7 mouse cellular contexts compared by ENCODE assay signal in the genomic region with DNA sequence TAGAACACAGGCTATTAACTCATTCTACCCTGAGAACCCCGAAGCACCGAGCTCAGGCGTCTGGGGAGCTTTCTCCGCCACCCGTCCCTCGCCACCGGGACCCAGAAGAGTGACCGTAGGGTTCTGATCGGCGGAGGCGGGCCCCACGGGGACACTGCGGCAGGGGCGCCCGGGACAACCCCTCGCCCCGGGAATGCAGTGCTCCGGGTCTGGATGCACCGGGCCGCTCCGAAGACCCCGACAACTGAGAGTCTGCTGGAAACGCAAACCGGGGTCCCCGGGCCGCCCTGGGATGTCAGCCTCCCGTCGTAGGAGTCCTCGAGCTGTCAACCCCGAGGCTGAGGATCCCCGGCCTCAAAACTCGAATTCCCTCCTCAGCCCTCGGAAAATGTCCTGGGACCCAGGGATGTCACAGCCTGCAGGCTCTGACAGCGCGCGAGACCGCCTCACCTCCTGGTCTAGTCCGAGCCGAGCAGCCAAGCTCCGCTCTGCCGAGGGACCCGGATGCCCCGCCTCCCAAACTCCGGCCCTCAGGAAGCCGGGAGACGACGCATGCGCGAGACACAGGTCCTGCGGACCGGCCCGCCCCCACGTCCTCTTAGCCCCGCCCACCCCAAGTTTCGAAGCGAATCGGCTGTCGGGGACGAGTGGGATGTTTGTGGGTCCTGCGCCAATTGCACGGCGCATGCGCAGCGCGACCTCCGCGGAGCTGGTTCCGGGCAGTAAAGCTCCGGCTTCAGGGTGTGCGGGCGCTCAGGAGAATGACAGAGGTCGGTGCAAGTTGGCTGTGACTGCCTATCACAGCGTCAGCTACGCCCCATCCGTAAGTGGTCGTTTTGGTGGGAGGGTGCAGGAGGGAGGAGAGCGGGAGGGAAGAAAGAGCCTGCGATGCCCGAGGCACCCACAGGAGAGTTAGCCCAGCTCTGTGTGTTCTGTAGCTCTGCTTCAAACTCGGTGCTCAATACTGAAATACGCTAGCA. TPM values are rescaled to one million over a fixed set of nuclear protein-coding genes. Genes with fewer than 3 reads are reported as not detected.
DNase-seq lines count a peak whose midpoint lies in the region; ATAC-seq and TF ChIP-seq lines count a peak whose summit lies in the region.

A gene (minus strand): TSS at position 509 of the 980 bp plus-strand sequence.
A gene (plus strand): TSS at position 712 of the 980 bp plus-strand sequence.

- peaks cover 7% of the 10 kb centered on the region for H3K4me1 ChIP-seq in embryonic facial prominence, embryonic 10.5 days
- H3K4me1 ChIP-seq in intestine, postnatal 0 days (replicated peaks; ENCODE audit: control insufficient read depth, insufficient read depth, low read length) = no peaks in the 10 kb centered on the region
- H3K4me1 ChIP-seq in midbrain, embryonic 12.5 days = peaks cover 5% of the 10 kb centered on the region; the same call in 1 of the 2 replicates
- no peaks in the 10 kb centered on the region for H3K4me1 ChIP-seq in small intestine, adult 2 months (ENCODE audit: control insufficient read depth, insufficient read depth, insufficient read length, low read length)

- peak; percentile 90 for TF ChIP-seq POLR2A in small intestine, adult 2 months (IDR thresholded peaks at IDR 0.05; ENCODE audit: low read depth, low read length)

- no peaks in the 10 kb centered on the region for H3K27me3 ChIP-seq in embryonic facial prominence, embryonic 10.5 days (replicated peaks; ENCODE audit: low read depth, poor library complexity, severe bottlenecking)
- no peaks in the 10 kb centered on the region for H3K27me3 ChIP-seq in intestine, postnatal 0 days (replicated peaks; ENCODE audit: control insufficient read depth, insufficient read depth, low read length)
- H3K27me3 ChIP-seq in midbrain, embryonic 12.5 days = no peaks in the 10 kb centered on the region
- H3K27me3 ChIP-seq in small intestine, adult 2 months (ENCODE audit: control insufficient read depth, insufficient read depth, low read length) = no peaks in the 10 kb centered on the region

- intact Hi-C loops in left cerebral cortex, postnatal 4 days (cut with DNase I) = no loop called here

- peak within 1 kb of the TSS; percentile 70 for H3K4me2 ChIP-seq in intestine, postnatal 0 days (replicated peaks; ENCODE audit: low read depth)
- peak within 1 kb of the TSS; percentile 83 for H3K4me2 ChIP-seq in midbrain, embryonic 12.5 days (replicated peaks)

- peaks cover 32% of the 10 kb centered on the region for H3K36me3 ChIP-seq in embryonic facial prominence, embryonic 10.5 days (replicated peaks)
- peaks cover 25% of the 10 kb centered on the region for H3K36me3 ChIP-seq in intestine, postnatal 0 days (ENCODE audit: control insufficient read depth, insufficient read depth)
- peaks cover 27% of the 10 kb centered on the region for H3K36me3 ChIP-seq in midbrain, embryonic 12.5 days
- H3K36me3 ChIP-seq in small intestine, adult 2 months (ENCODE audit: control insufficient read depth, insufficient read depth, low read length) = peaks cover 11% of the 10 kb centered on the region

- H3K27ac ChIP-seq in embryonic facial prominence, embryonic 10.5 days (replicated peaks) = peak within 1 kb of the TSS; percentile 87
- peak within 1 kb of the TSS; percentile 69 for H3K27ac ChIP-seq in intestine, postnatal 0 days (ENCODE audit: low read depth, low read length)
- H3K27ac ChIP-seq in midbrain, embryonic 12.5 days (replicated peaks) = peak within 1 kb of the TSS; percentile 81
- peak within 1 kb of the TSS; percentile 52 for H3K27ac ChIP-seq in small intestine, adult 2 months (ENCODE audit: insufficient read depth, low read depth, low read length)

- H3K9me3 ChIP-seq in embryonic facial prominence, embryonic 10.5 days = no peaks in the 10 kb centered on the region
- no peaks in the 10 kb centered on the region for H3K9me3 ChIP-seq in intestine, postnatal 0 days (ENCODE audit: control insufficient read depth)
- no peaks in the 10 kb centered on the region for H3K9me3 ChIP-seq in midbrain, embryonic 12.5 days

- 0 out of 2 replicates have a peak, but pooled peaks have one; percentile 1 for TF ChIP-seq CTCF in intestine, postnatal 0 days (IDR thresholded peaks at IDR 0.05; ENCODE audit: low read depth)
- TF ChIP-seq CTCF in small intestine, adult 2 months (IDR thresholded peaks at IDR 0.05; ENCODE audit: extremely low read depth, insufficient read length, insufficient replicate concordance, low read depth, low read length) = no peak

- WGBS in embryonic facial prominence, embryonic 10.5 days = under 1% methylated on average over 81 of the region's 81 CpGs
- under 1% methylated on average over 81 of the region's 81 CpGs for WGBS in intestine, postnatal 0 days
- WGBS in midbrain, embryonic 12.5 days = under 1% methylated on average over 81 of the region's 81 CpGs
- WGBS in small intestine, adult 2 months = under 1% methylated on average over 81 of the region's 81 CpGs

- peak within 1 kb of the TSS; percentile 80 for H3K9ac ChIP-seq in intestine, postnatal 0 days (ENCODE audit: low read depth, low read length)
- peak within 1 kb of the TSS; percentile 93 for H3K9ac ChIP-seq in midbrain, embryonic 12.5 days (replicated peaks)

- ATAC-seq in intestine, postnatal 0 days = peak; percentile 99
- peak; percentile 99 for ATAC-seq in midbrain, embryonic 12.5 days (ENCODE audit: low FRiP score, low read depth)

- H3K4me3 ChIP-seq in embryonic facial prominence, embryonic 10.5 days = peak within 1 kb of the TSS; percentile 91
- peak within 1 kb of the TSS; percentile 79 for H3K4me3 ChIP-seq in intestine, postnatal 0 days (ENCODE audit: low read depth, low read length)
- peak within 1 kb of the TSS; percentile 85 for H3K4me3 ChIP-seq in midbrain, embryonic 12.5 days
- H3K4me3 ChIP-seq in small intestine, adult 2 months (ENCODE audit: low read depth, low read length) = peak within 1 kb of the TSS; percentile 93

- peak; percentile 99 for DNase-seq in adrenal gland, postnatal 10 days
- peak; percentile 100 for DNase-seq in embryonic facial prominence, embryonic 10.5 days (ENCODE audit: low spot score)
- DNase-seq in gonadal fat pad, adult 2 months (ENCODE audit: low read depth) = peak; percentile 49
- DNase-seq in left cerebral cortex, postnatal 4 days = peak; percentile 100

RNA-seq across cellular contexts. Expression of the first gene that starts in this region (rescaled TPM):
- total RNA-seq in adrenal gland, postnatal 10 days (2021) = 10 to 100 TPM; 24.0 to 29.2 TPM
- polyA plus RNA-seq in embryonic facial prominence, embryonic 10.5 days (2016; fragmentation: Nextera tagmentation; extraction: Ambion mirVana) = 14.6 and 15.2 TPM in 2 replicates
- polyA plus RNA-seq in gonadal fat pad, adult 2 months (2012; rRNA removed) = 21.5 and 23.5 TPM in 2 replicates
- 6.8 and 7.0 TPM in 2 replicates for polyA plus RNA-seq in intestine, postnatal 0 days (2015; fragmentation: Nextera tagmentation; extraction: Ambion mirVana)
- total RNA-seq in left cerebral cortex, postnatal 4 days (2021) = 10 to 100 TPM; 53.9 to 54.7 TPM
- 22.0 and 23.3 TPM in 2 replicates for polyA plus RNA-seq in midbrain, embryonic 12.5 days (2016; fragmentation: Nextera tagmentation; extraction: Ambion mirVana)
- polyA plus RNA-seq in small intestine, adult 2 months (2012; rRNA removed) = 4.8 and 9.6 TPM in 2 replicates

RNA-seq across cellular contexts. Expression of the second gene that starts in this region (rescaled TPM):
- 10 to 100 TPM; 21.6 to 24.9 TPM for total RNA-seq in adrenal gland, postnatal 10 days (2021)
- polyA plus RNA-seq in embryonic facial prominence, embryonic 10.5 days (2016; fragmentation: Nextera tagmentation; extraction: Ambion mirVana) = 39.3 and 42.7 TPM in 2 replicates
- 9.7 and 13.6 TPM in 2 replicates for polyA plus RNA-seq in gonadal fat pad, adult 2 months (2012; rRNA removed)
- polyA plus RNA-seq in intestine, postnatal 0 days (2015; fragmentation: Nextera tagmentation; extraction: Ambion mirVana) = 64.7 and 65.1 TPM in 2 replicates
- 10 to 100 TPM; 33.3 to 36.9 TPM for total RNA-seq in left cerebral cortex, postnatal 4 days (2021)
- 44.6 and 48.2 TPM in 2 replicates for polyA plus RNA-seq in midbrain, embryonic 12.5 days (2016; fragmentation: Nextera tagmentation; extraction: Ambion mirVana)
- polyA plus RNA-seq in small intestine, adult 2 months (2012; rRNA removed) = 4.6 and 6.5 TPM in 2 replicates

Comparison
In these comparisons a context has a peak if more than half of its experiments do, and no peak if none do; other contexts are left out.
1. Peak in every context shown above with its lines: DNase-seq, ATAC-seq, H3K4me3 ChIP-seq and H3K27ac ChIP-seq.
2. DNase-seq: peak in every context shown above with its lines; median percentile 100 in embryonic facial prominence, embryonic 10.5 days; 100 in left cerebral cortex, postnatal 4 days; 99 in adrenal gland, postnatal 10 days; 49 in gonadal fat pad, adult 2 months.